Mouse (Mus musculus) neural tube, embryonic 12.5 days (tissue): ENCODE measurements around the gene Spryd4. TPM values are rescaled to one million over a fixed set of nuclear protein-coding genes. Genes with fewer than 3 reads are reported as not detected.
"Not testable (repeated sequence)": the region's sequence is repeated elsewhere in the genome, so short reads cannot be mapped to it uniquely, and the experiment has no call there.

ENCODE experiments used
- ATAC-seq: fragments of 200-750 bp; cut with Nextera tagmentation; 2 replicates; pipeline ENCODE4 v1.8.0; 2017; ENCODE audit warnings: low read depth, mild to moderate bottlenecking, moderate TSS enrichment, moderate library complexity; ENCODE audit not compliant: low FRiP score
- H3K27ac ChIP-seq: fragments of 300-500 bp; sonication (generic); 2 replicates; pipeline ENCODE4 v1.5.1; 2016
- H3K27me3 ChIP-seq: fragments of 300-500 bp; sonication (generic); replicated peaks from 2 replicates; pipeline ENCODE4 v1.6.1; 2016; ENCODE audit warnings: mild to moderate bottlenecking
- H3K36me3 ChIP-seq: fragments of 300-500 bp; sonication (generic); 2 replicates; pipeline ENCODE4 v1.6.1; 2016; ENCODE audit warnings: mild to moderate bottlenecking
- H3K4me1 ChIP-seq: fragments of 300-500 bp; sonication (generic); 2 replicates; pipeline ENCODE4 v1.6.1; 2016
- H3K4me2 ChIP-seq: fragments of 300-500 bp; sonication (generic); replicated peaks from 2 replicates; pipeline ENCODE4 v1.6.1; 2016; ENCODE audit warnings: mild to moderate bottlenecking
- H3K4me3 ChIP-seq: fragments of 300-500 bp; sonication (generic); 2 replicates; pipeline ENCODE4 v1.5.1; 2016
- H3K9ac ChIP-seq: fragments of 300-500 bp; sonication (generic); 2 replicates; pipeline ENCODE4 v1.6.1; 2016; ENCODE audit warnings: mild to moderate bottlenecking
- H3K9me3 ChIP-seq: fragments of 300-500 bp; sonication (generic); 2 replicates; pipeline ENCODE4 v1.6.1; 2016; ENCODE audit warnings: mild to moderate bottlenecking
- WGBS: fragments of 180-500 bp; shearing (Covaris S2); methylation state at CpG from one replicate; pipeline ENCODE4 v1.1.7; 2016; 5-methylcytosine and 5-hydroxymethylcytosine counted together
- polyA plus RNA-seq: library from polyadenylated mRNA; unstranded; fragments of >200 nt; fragmentation: Nextera tagmentation; extraction: Ambion mirVana; gene quantifications from 2 replicates; pipeline ENCODE4 v1.2.1, GENCODE M21; 2016

Spryd4 gene
- polyA plus RNA-seq, 1 experiment from 2014 or later: 21.8 TPM

DNA sequence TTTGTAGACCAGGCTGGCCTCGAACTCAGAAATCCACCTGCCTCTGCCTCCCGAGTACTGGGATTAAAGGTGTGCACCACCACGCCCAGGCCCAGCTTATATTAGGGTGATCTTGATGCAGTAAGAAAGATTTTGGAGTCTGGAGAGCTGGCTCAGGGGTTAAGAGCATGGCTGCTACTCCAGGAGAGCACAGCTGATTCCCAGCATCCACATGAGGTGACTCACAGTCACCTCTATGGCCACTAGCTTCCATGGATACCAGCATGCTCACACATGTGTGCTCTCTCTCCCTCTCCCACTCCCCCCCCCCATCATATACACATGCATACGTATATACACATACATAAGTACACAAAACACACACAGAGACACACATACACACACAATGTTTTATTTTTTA, 34.3 kb downstream of the Spryd4 start:
- ATAC-seq: no peak
- Histone ChIP-seq H3K36me3 (no peaks in the 10 kb centered on the region), H3K27me3 (no peaks in the 10 kb centered on the region), H3K9me3 (no peaks in the 10 kb centered on the region), H3K4me1 (peaks cover 18% of the 10 kb centered on the region), H3K27ac (no peak overlapping the region), H3K9ac (no peak overlapping the region), H3K4me3 (no peak overlapping the region), H3K4me2 (no peak overlapping the region)
- 89% methylated on average over 4 of the region's 4 CpGs for WGBS

DNA sequence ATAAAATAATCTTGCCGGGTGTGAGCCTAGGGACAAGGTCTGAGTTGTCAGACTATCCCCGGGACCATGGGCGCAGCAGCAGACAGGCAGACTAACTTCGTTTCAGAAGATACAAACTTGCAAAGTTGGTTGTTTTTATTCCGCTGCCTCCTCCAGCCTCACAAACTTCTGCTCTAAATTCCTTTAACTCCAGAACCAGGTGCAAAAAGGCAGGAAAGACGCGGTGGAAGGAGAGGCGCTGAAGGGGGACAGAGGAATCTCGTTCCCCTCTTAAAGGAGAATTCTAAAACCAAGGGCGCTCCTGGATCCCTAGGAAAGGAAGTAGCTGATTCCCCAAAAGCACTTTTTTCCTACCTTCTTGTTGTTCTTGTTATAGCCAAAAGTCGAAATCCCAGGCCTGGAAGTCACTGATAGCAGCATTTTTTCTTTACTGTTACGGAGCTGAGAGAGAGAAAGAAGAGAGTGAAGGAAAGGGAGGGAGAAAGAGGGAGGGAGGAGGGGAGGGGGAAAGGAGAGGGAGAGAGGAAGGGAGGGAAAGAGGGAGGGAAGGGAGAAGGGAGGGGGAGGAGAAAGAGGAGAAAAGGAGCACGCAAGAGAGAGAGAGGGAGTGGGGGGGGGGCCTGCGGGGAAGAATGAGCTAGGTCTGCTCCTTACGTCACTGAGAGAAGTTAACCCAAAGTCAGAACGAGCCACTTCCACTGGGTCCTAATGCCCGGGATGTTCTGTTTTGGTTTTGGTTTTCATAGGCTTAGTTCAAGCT, 35.4 kb downstream of the Spryd4 start:
- Histone ChIP-seq H3K4me2 (peak overlapping the region; percentile 64), H3K36me3 (no peaks in the 10 kb centered on the region), H3K27ac (0 out of 2 replicates have a peak overlapping the region, but pooled peaks have one; percentile 32), H3K4me1 (peaks cover 18% of the 10 kb centered on the region), H3K4me3 (peak overlapping the region; percentile 50), H3K9ac (peak overlapping the region; percentile 62), H3K9me3 (no peaks in the 10 kb centered on the region), H3K27me3 (no peaks in the 10 kb centered on the region)
- peak; percentile 85 for ATAC-seq
- under 1% methylated on average over 17 of the region's 17 CpGs for WGBS

DNA sequence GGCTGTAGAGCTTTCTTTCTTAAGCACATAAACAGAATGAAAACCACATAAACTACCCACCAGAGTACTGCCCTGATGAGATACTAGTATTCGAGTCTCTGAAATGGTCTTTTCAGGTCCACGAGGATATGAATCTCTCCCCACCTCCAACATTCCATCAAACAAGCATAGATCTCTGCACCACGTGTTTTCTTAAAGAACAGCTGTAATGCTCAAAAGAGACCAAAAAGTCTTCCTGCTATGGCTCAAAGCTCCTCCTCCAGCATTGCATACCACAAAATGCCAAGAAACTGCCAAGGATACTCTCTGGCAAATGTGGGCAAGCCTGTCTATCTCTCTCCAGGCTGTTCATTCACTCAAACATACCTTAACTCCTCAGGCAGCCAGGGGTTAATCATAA, 36.3 kb downstream of the Spryd4 start:
- no peaks in the 10 kb centered on the region for H3K27me3 ChIP-seq
- peak overlapping the region; percentile 62 for H3K9ac ChIP-seq
- WGBS: 27% methylated on average over 3 of the region's 3 CpGs
- no peak for ATAC-seq
- no peaks in the 10 kb centered on the region for H3K9me3 ChIP-seq
- H3K4me3 ChIP-seq: peak overlapping the region; percentile 50
- no peaks in the 10 kb centered on the region for H3K36me3 ChIP-seq
- peak overlapping the region; percentile 64 for H3K4me2 ChIP-seq
- H3K4me1 ChIP-seq: peaks cover 18% of the 10 kb centered on the region
- H3K27ac ChIP-seq: no peak overlapping the region

DNA sequence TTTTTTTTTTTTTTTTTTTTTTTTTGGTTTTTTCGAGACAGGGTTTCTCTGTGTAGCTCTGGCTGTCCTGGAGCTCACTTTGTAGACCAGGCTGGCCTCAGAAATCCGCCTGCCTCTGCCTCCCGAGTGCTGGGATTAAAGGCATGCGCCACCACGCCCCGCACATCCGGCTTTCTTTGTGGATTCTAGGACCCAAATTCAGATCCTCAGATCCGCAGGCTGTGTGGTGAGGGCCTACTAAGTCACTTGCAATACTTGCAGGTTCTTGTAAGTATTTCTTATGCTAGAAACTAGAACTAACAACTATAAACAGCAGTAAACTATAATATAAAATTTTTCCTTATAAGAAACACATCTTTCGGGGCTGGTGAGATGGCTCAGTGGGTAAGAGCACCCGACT, 40.3 kb downstream of the Spryd4 start:
- WGBS: 98% methylated on average over 10 of the region's 10 CpGs
- not testable (repeated sequence) for H3K9me3 ChIP-seq, H3K4me2 ChIP-seq, H3K27me3 ChIP-seq, H3K4me3 ChIP-seq, H3K9ac ChIP-seq, H3K36me3 ChIP-seq, ATAC-seq, H3K27ac ChIP-seq
- peaks cover 18% of the 10 kb centered on the region for H3K4me1 ChIP-seq

DNA sequence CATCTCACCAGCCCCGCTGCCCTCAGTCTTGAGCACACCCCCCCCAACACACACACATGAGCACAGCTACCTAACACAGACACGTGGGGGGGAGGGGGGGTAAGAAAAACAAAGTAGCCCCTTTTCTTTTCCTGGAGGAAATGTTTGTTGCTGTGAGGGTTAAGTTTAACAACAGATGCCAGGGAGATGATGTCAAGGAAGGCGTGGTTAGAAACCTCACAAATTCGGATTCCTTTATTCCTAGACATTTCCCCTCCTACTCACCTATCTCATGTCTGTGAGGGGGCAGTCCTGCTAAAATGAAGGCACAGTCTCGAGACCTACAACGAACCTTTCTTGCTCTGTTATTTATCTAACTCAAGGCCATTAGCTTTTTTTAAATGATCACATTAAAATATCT, 44.5 kb downstream of the Spryd4 start:
- Histone ChIP-seq H3K4me1 (no peaks in the 10 kb centered on the region), H3K4me2 (no peak overlapping the region), H3K9me3 (no peaks in the 10 kb centered on the region), H3K27me3 (no peaks in the 10 kb centered on the region), H3K4me3 (no peak overlapping the region), H3K27ac (no peak overlapping the region), H3K9ac (no peak overlapping the region), H3K36me3 (no peaks in the 10 kb centered on the region)
- no peak for ATAC-seq
- WGBS: 61% methylated on average over 6 of the region's 6 CpGs

DNA sequence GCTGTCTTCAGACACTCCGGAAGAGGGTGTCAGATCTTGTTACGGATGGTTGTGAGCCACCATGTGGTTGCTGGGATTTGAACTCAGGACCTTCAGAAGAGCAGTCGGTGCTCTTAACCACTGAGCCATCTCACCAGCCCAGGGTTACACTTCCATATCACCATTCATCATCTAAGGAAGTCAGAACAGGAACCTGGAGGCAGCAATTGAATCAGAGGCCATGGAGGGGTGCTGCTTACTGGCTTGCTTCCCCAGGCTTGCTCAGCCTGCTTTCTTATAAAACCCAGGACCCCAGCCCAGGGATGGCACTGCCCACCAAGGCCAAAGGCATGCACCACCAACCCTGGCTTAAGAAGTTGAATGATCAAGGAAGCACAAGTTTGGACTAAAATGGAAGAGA, 45.9 kb downstream of the Spryd4 start:
- H3K4me2 ChIP-seq, H3K27ac ChIP-seq, H3K9me3 ChIP-seq, H3K4me3 ChIP-seq, ATAC-seq, H3K27me3 ChIP-seq, H3K4me1 ChIP-seq, H3K36me3 ChIP-seq, H3K9ac ChIP-seq: not testable (repeated sequence)
- 89% methylated on average over 3 of the region's 3 CpGs for WGBS

Other genes with a start within 250 kb of the Spryd4 start
- gene Hsd17b6, start 204.2 kb downstream of the Spryd4 start, polyA plus RNA-seq: not detected in 2 replicates
- 53.4 and 57.8 TPM in 2 replicates for gene Prim1, start 196.6 kb downstream of the Spryd4 start, polyA plus RNA-seq
- 668 and 670 TPM in 2 replicates for gene Naca, start 176.2 kb downstream of the Spryd4 start, polyA plus RNA-seq
- 461 and 507 TPM in 2 replicates for gene Ptges3, start 152.9 kb downstream of the Spryd4 start, polyA plus RNA-seq
- gene Atp5b, start 128.5 kb downstream of the Spryd4 start, polyA plus RNA-seq: 2,084 and 2,133 TPM in 2 replicates
- gene Baz2a, start 120.2 kb downstream of the Spryd4 start, polyA plus RNA-seq: 12.2 and 14.9 TPM in 2 replicates
- 17.2 and 20.0 TPM in 2 replicates for gene Rbms2, start 31.5 kb downstream of the Spryd4 start, polyA plus RNA-seq
- 1.00 and 1.5 TPM in 2 replicates for gene Gls2, start 17.4 kb downstream of the Spryd4 start, polyA plus RNA-seq
- not detected in 2 replicates for gene Mip, start 14.0 kb upstream of the Spryd4 start, polyA plus RNA-seq
- 48.6 and 50.6 TPM in 2 replicates for gene Timeless, start 20.3 kb upstream of the Spryd4 start, polyA plus RNA-seq
- gene Apon, start 42.3 kb upstream of the Spryd4 start, polyA plus RNA-seq: 0.18 and 0.49 TPM in 2 replicates
- gene Apof, start 56.9 kb upstream of the Spryd4 start, polyA plus RNA-seq: not detected in 2 replicates
- gene Stat2, start 58.8 kb upstream of the Spryd4 start, polyA plus RNA-seq: 23.3 and 25.6 TPM in 2 replicates
- gene Il23a, start 86.9 kb upstream of the Spryd4 start, polyA plus RNA-seq: 0.28 TPM in 1 of 2 replicates, not detected in the other
- gene Pan2, start 91.5 kb upstream of the Spryd4 start, polyA plus RNA-seq: 31.5 and 33.0 TPM in 2 replicates
- gene Cnpy2, start 110.7 kb upstream of the Spryd4 start, polyA plus RNA-seq: 212 and 230 TPM in 2 replicates
- 221 and 230 TPM in 2 replicates for gene Cs, start 125.9 kb upstream of the Spryd4 start, polyA plus RNA-seq
- 33.3 and 35.2 TPM in 2 replicates for gene Coq10a, start 157.2 kb upstream of the Spryd4 start, polyA plus RNA-seq
- 10.2 and 13.2 TPM in 2 replicates for gene Ankrd52, start 165.3 kb upstream of the Spryd4 start, polyA plus RNA-seq
- not detected in 2 replicates for gene Slc39a5, start 189.4 kb upstream of the Spryd4 start, polyA plus RNA-seq
- 109 and 115 TPM in 2 replicates for gene Nabp2, start 199.7 kb upstream of the Spryd4 start, polyA plus RNA-seq
- gene Rnf41, start 199.8 kb upstream of the Spryd4 start, polyA plus RNA-seq: 61.3 and 61.4 TPM in 2 replicates
- 174 and 177 TPM in 2 replicates for gene Smarcc2, start 247.4 kb upstream of the Spryd4 start, polyA plus RNA-seq